Mouse (Mus musculus) mouse embryonic stem cell (cell line): ENCODE results near the gene Tle2.

Experiments used
- in situ Hi-C, 2 experiments: fragments of 300-500 bp; cut with MboI; formaldehyde crosslinking; loops; 1 replicate in 1 of 2; 3 replicates in 1 of 2; pipeline ENCODE4 v1.14.3; 2019 to 2020; ENCODE audit warnings: low sequenced_read_pairs in 2 of 2, low pct_unique_long_range_greater_than_20kb in 1 of 2, mixed read lengths in 1 of 2; ENCODE audit not compliant: unreplicated experiment in 1 of 2

The Tle2 gene

DNA sequence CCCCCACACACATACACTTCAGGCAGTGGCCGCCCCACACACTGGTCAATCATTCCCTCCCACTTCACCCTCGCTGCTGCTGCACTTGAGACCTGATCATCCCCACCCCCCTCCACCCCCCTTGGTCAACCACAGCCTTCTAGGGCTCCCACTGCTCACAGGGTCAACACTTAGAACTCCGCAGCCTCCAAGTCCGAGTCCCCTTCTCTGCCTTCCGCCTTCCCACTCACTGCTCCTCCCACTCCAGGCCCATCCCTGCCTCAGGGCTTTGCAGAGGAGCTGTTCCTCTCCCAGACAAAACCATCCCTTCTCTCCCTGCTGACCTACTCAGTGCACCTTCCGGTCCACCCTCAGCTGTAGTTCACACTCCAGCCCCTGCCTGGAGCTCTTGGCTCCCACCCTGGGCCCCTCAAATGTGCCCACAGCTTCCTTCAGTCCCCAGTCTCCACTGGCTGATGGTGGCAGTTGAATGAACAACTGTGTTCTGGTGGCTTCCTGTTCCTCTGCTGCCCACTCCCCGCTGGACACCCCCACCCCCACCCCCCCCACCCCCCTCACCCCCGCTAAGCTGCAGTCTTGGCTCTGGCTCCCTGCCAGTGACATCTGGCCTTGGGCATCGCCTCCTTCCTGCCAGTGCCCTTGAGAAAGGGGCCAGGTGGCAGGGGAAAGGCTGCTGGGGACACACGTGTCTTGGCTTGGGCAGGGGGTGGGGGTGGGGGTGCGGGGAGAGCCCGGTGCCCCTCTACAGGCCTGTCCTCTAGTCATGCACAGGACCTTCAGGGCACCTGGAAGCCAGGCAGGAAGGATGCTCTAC lies 23.0 kb downstream of the Tle2 start:
- in situ Hi-C loops, result no loop called here

DNA sequence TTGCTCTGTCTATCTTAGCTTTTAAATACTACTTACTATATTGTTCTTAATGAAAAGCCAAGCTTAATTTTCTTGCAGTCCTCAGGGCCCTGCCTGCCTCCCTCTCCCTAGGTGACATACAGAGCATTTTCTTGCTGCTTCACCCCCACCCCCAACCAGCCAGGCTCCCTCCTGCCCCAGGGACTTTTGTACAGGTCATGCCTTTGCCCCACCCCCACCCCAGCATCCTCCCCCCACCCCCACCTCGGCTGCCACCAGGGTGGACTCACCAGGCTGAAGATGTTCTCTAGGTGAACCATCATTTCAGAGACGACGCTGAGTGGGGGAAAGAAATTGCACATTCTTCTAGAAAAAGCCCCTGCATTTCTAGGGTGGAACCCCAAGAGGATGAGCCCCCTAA lies 24.0 kb downstream of the Tle2 start:
- in situ Hi-C loops, result no loop called here

DNA sequence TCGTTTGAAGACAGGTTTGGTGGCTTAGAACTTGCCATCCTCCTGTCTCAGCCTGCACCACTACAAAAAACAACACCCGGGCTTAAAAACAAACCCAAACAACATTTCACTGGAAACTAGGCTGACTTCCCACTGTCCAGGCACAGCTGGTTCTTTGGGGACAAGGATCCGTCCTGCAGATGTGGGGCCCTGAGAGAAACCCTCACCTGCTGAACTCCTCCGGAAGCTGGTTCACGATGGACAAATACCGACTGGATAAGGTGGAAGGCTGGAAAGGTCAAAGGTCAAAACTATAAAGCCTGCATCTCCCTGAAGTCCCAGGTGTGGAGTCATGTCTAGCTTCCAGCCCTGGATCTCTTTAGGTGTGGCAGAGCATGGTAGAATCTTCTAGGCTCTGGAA lies 24.5 kb downstream of the Tle2 start:
- in situ Hi-C loops, result no loop called here

DNA sequence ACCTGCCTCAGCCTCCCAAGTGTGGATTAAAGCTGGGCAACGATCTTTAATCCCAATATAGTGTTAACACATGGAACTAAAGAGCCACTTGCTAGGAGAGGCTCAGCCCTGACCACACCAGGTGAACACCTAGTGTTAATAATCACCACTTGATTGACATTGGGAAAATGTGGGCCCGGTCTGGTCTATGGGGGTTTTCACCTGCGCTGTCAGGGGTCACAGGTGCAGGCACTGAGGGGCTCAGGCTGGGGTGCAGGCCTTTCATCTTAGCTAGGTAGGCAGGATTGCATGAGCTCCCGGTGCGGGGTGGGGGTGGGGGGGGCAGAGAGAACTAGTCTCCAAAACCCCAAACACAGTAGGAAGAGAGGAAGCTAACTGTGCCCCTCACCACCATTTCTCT lies 25.3 kb downstream of the Tle2 start:
- in situ Hi-C loops, result loop anchor here (5.0 to 10.0 kb wide), 2 partner anchors 37 to 45 kb away; partner anchors contain the start of gene Aes (in 1 of the 2)

DNA sequence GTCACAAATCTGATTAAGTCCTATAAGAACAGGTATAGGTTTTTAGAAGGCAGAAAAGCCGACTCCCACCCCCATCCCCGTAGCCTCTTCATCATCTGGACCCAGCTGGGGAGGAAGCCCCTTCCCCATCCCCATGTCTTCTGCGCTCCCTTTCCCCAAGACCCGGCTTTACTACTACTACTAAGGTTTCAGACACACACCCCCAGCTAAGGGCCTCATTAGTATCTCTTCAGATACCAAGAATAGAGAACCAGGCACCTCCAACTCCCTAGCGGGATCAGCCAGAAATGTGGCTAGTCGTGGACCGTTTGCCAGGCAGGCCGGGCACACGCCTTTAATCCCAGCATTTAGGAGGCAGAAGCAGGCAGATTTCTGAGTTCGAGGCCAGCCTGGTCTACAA lies 25.7 kb downstream of the Tle2 start:
- in situ Hi-C loops, result loop anchor here (5.0 to 10.0 kb wide), 2 partner anchors 38 to 45 kb away; partner anchors contain the start of gene Aes (in 1 of the 2)

DNA sequence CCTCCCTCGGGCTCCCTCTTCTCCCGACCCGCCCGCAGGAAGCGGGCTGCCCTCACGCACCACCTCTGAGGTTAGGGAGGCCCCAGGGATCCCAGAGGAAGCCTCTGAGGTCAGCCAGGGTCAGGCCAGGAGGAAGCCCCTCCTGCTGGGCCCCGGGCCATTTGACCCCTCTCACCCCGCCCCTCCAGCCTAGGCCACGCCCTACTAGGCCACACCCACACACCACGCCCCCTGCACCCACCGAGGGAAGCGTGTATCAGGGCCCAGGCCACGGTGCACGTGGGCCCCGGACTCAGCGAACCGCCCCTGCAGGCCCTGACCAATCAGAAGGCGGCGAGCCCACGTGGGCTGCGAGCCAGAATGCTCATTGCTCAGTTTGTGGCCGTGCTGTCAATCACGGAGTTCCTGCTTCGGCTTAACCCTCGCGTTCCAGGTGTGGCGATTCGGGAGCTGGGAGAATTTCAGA lies 26.4 kb downstream of the Tle2 start, which contains the start of gene Tle6:
Gene Tle6 (minus strand): TSS at position 336 of the 466 bp plus-strand sequence.
- in situ Hi-C loops, result loop anchor here (5.0 to 10.0 kb wide), 2 partner anchors 38 to 46 kb away; partner anchors contain the start of gene Aes (in 1 of the 2)

DNA sequence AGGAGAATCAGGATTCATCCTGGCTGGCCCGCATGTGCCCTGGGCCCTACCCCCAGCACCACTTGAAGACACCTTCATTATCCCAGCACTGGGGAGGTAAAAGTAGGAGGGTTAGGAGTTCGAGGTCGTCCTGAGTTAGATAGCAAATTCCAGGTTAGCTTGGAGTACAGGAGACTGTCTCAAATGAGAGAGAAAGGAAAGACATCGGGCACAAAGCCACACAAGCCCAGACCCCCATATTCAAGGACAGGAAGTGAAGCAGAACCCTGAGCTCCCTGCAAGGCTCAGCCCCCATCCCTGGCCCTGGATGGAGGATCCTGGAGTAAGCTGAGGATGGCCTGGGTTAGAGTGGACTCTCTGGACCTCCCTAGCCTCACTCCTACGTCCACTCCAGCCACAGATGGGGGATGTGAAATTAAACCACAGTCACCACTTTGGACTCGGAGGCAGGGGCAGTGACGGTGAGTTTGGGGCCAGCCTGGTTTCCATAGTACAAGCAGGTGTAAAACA lies 27.1 kb downstream of the Tle2 start:
- in situ Hi-C loops, result loop anchor here (5.0 to 10.0 kb wide), 2 partner anchors 39 to 47 kb away; partner anchors contain the start of gene Aes (in 1 of the 2)

DNA sequence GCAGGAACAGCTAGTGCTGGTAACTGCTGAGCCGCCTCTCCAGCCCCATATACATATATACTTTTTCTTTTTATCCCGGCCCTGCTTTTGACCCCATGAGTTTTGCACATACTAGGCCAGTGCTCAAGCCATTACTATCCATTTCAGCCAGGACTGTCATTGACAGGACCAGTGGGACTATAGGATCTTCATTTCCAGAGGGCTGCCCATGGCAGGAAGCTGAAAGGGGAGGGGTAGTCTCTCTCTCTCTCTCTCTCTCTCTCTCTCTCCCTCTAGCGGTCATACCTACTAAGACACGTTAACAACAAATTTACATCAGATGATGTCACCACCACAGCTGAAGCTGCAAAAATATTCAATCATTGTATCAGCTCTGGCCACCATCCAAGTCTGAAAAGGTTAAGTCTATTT lies 28.4 kb downstream of the Tle2 start:
- in situ Hi-C loops, result loop anchor here (5.0 to 10.0 kb wide), 2 partner anchors 40 to 48 kb away; partner anchors contain the start of gene Aes (in 1 of the 2)

DNA sequence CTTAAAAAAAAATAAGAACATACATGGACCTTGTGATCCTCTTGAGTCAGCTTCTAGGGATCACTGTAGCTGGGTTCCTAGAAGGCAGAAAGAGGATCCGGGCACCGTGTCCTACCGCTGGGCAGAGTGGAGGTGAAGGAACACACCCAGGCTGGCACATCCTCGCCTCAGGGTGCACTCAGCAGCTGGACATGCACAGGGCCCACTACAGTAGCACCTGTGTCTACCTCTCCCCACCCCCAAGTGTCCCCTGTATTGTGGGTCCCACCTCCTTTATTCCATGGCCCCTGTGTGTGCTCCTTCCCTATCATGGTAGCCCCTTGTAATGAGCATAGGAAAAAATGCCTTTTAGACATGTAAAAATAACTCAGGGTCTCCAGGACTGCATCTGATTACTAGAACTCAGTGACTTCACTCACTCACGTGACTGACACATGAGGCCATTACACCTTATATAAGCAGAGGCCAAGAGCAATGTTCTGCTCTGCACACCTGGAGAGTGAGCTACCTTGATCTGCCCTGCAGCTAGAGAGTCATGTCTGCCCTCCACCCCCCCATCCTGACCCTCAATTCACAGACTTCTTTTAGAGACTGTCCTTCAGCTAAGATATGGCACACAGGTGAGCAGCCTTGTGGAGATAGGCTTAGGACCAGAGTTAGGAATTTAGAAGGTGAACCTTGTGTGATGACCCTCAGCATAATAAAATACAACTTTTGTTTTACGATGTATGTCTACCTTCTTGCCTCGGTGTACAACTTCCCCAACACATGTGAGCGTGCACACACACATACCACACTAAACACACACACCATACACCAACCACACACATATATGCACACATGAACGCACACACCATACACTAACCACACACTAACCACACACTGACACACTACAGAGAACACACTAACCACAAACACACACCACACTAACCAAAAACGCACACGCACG lies 29.9 kb downstream of the Tle2 start:
- in situ Hi-C loops, result loop anchor here (5.0 to 10.0 kb wide), 2 partner anchors 42 to 49 kb away; partner anchors contain the start of gene Aes (in 1 of the 2)

DNA sequence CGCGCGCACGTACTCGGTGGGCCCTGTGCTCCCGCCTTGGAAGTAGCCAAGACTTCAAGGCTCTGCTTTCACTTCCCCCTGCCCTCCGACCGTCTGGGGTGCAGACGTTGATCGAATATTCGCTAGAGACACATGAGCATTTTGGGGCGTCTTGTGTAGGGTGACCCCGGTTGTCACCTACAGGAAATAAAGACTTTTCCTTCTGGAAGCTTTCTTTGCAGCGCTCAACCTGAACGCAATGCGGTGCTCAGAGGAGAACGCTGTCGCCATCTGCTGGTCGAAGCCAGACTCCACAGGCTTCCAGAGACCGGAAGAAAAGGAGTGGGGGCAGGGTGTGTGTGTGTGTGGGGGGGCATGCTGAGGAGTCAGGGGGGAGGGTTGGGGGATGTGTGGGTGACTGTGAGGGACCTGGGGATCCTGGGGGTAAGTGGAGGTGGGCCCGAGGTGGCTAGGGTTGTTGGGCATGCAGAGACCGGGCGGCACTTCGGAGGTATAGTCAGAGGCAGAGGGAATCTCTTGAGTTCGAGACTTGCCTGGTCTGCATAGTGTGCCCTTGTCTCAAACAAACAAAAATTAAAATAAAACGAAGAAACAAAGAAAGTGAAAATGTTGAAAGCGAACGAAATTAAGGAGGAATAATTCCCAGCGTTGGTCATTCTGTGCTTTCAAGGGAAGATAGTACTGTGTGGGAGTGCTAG lies 30.8 kb downstream of the Tle2 start:
- in situ Hi-C loops, result loop anchor here (5.0 to 10.0 kb wide), 2 partner anchors 43 to 50 kb away; partner anchors contain the start of gene Aes (in 1 of the 2)

DNA sequence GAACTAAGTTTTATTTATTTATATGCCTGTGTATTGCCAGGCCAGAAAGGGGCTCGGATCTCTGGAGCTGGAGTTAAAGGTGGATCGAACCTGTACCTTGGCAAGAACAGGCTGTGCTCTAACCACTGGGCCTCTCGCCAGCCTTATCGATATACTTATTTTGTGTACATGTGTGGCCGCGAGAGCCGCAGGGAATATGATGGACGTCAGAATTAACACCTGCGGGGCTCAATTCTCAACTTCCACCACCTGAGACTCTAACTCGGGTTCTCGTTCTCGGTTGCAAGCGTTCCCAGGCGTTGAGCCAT lies 31.3 kb downstream of the Tle2 start:
- in situ Hi-C loops, result loop anchor here in 1 of 2 experiments (10.0 kb wide), 1 partner anchor 51 kb away; the partner anchor contains the start of gene Aes

DNA sequence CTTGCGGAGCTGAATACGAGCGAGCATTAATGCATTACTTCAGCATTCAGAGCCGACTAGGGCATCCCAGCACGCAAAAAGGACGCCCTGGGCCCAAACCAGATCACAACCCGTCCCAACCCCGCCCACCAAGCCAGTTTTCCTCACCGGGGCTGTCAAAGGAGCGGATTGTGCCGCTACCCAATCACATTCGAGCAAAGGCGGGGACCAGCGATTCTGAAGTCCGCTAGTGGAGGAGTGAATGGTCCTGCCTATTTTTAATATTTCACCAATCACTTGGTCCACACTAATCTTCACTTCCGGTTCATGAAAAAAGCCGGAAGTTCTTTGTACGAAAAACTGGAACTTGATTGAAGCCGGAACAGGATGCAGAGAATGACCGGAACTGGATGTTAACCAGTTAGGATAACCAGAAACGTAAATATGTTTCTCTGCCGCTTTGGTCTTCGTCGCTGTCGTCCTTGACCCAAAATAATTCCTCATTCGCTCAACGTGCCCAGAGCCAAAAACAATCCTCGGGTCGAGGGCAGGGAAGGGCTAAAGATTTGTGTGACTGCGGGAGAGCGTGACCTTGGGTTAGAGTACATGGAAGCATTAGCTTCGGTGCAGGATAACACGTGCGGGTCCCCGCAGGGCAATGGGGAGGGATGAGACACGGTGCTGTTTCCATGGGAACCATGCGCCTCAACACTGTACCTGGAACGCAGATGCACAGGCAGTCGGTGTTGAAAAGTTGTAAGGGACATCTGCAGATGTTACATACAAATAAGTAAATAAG lies 31.8 kb downstream of the Tle2 start, which contains the start of gene BC025920:
Gene BC025920 (plus strand): TSS at position 297 of the 778 bp plus-strand sequence.
- in situ Hi-C loops, result loop anchor here in 1 of 2 experiments (10.0 kb wide), 1 partner anchor 51 kb away; the partner anchor contains the start of gene Aes

DNA sequence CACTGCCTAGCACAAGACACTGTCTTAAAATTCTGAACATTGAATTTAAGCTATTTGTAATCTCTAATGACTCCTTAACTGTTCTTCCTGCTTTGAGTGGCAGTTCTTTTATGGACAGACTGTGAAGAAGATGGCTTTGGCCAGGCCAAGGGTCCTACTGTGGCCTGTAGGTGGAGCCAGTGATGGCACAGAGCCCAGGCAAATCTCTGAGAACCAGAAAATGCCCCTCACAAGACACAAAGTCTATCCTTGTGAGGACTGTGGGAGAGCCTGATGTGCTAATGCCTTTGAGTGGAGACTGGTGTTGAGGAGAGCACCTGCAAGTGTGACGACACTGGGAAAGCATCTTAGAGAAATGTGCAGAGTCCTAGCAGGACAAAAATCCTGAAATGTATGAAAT lies 33.9 kb downstream of the Tle2 start:
- in situ Hi-C loops, result loop anchor here in 1 of 2 experiments (10.0 kb wide), 1 partner anchor 54 kb away; the partner anchor contains the start of gene Aes

DNA sequence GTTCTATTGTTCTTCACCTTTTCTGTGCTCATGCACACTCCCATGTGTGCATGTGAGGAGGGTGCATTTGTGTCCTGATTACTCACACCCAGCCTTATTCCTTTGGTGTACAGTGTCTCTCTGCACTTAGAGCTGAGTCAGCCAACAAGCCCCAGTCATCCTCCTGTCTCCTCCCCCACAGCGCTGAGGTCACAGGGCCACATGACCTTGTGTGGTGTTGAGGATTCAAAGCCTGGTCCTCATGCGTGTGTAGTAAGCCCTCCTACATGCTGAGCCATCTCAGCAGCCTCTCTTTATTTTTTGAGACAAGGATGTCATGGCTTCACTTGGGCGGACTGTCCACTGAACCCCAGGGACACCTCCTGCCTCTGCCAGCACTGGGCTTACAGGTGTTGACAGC lies 38.4 kb downstream of the Tle2 start:
- in situ Hi-C loops, result no loop called here

DNA sequence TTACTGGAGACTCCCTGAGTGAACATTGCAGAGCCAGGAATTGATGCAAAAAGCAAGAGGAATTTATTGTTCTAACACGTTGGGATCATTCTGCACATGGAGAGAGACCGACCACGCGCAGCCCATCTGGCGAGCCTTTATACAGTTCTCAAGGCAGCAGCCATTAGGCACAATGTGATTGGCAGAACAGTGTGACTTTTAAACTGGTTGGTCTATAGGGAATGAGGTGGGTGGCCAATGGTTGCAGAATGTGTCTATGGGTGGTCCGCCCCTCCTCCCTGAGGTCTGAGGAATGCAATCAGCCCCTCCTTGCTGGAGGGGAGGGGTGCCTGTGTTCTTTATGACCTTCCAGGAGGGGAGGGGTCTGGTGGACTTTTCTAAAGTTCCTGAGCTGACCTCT lies 41.1 kb downstream of the Tle2 start:
- in situ Hi-C loops, result no loop called here

DNA sequence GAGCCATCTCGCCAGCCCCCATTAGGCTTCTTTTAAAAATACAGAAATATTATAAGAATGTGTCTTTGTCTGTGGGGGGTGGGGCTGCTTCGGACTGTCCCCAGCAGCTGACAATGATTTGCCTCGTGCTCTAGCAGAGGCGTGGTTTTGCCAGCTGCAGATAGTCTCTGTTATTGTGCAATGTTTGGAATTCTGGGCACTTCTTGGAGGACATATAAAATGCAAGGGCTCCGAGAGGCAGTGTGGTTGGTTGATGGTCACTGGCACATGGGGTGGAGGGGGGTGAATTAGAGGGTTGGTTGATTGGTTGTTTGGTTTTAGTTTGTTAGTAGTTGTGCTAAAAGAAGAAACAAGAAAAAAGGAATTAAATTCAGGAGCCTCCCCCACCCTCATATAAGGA lies 45.6 kb downstream of the Tle2 start:
- in situ Hi-C loops, result no loop called here

DNA sequence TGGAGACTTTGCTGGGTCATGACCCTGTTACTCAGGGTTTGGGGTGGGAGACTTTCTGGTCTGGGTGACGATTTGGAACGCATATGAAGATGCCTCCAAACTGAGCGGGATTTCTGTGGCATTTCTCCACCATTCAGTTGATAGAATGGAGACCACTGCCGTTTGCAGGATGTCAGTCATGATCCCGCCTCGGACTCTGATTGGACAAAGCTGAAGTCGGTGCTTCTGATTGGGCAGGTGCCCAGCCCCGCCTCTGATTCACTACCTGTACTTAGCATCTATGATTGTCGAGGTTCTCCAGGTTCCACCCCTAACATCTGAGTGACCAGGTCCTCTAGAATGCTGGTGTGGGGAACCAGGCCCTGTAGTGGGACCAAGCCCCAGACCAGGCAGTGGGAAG lies 46.4 kb downstream of the Tle2 start:
- in situ Hi-C loops, result no loop called here
